Mouse (Mus musculus): ENCODE measurements around the gene Ddx5. TPM values are rescaled to one million over a fixed set of nuclear protein-coding genes. Genes with fewer than 3 reads are reported as not detected.
"Not testable (repeated sequence)": the region's sequence is repeated elsewhere in the genome, so short reads cannot be mapped to it uniquely, and the experiment has no call there.

The Ddx5 gene
- total RNA-seq, 2 experiments from 2014 or later, result 652 to 679 TPM

DNA sequence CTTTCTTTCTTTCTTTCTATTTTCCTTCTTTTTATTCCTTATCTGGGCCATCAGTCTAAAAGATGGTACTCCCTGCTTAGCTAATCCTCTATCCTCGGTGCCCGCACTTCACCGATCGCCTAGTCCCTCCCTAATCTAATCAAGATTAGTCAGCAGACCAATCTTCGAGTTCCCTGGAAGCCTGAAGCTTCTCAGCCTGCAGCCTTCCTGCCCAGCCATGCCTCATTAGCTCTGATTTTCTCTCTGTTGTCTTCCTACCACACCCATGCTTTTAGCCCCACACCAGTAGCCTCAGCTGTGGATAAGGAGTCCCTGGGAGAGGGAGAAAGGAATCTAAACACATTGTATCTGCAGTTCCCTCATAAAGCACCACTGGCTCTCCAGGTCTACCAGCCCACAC lies 33.4 kb downstream of the Ddx5 start:
- Histone ChIP-seq H3K4me3 (no peak overlapping the region), H3K27ac (no peak overlapping the region)
- intact Hi-C loops (cut with DNase I), result no loop called here
- TF ChIP-seq CTCF (IDR thresholded peaks at IDR 0.05), result no peak
- no peak for DNase-seq (ENCODE audit: extremely low spot score in 1 of 2, low spot score in 2 of 2)

DNA sequence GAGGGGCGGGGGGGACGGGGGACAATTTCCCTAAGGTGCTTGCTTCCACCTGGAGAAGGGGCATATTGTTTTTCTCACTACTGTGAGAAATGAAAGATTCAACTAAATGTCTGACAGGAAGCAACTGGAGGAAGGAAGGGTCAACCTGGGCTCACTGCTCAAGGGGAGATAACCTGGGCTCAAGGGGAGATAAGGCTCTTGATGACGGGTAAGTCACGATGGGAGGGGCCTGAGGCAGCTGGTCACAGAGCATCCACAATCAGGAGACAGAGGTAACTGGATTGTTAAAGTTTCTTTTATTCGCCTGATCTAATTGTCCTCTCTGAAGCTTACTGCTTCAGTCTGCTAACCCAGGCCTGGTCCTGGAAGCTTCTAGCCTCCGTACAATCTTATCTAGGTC lies 35.7 kb downstream of the Ddx5 start:
- Histone ChIP-seq H3K27ac (no peak overlapping the region), H3K4me3 (no peak overlapping the region)
- DNase-seq (ENCODE audit: extremely low spot score in 1 of 2, low spot score in 2 of 2), result no peak
- intact Hi-C loops (cut with DNase I), result no loop called here
- TF ChIP-seq CTCF (IDR thresholded peaks at IDR 0.05), result no peak

DNA sequence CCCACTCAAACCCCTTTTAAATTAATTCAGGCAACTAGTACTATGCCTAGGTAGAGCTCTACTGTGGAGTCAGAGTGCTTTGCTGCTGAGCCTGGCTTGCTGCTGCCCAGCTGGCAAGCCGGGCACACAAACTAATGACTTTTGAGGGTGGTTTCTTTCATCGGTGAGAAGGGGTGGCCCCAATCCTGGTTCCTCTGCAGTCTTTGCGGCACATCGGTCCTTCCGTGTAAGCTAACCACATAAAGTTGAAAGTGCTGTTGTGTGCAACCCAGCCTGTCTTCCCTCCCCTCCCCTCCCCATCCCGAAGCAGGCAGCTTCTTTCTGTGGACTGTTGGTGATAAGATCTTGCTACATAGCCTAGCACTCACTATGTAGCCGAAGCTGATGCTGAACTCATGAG lies 36.9 kb downstream of the Ddx5 start:
- TF ChIP-seq CTCF (IDR thresholded peaks at IDR 0.05), result no peak
- intact Hi-C loops (cut with DNase I), result no loop called here
- Histone ChIP-seq H3K4me3 (no peak overlapping the region), H3K27ac (no peak overlapping the region)
- no peak for DNase-seq (ENCODE audit: extremely low spot score in 1 of 2, low spot score in 2 of 2)

DNA sequence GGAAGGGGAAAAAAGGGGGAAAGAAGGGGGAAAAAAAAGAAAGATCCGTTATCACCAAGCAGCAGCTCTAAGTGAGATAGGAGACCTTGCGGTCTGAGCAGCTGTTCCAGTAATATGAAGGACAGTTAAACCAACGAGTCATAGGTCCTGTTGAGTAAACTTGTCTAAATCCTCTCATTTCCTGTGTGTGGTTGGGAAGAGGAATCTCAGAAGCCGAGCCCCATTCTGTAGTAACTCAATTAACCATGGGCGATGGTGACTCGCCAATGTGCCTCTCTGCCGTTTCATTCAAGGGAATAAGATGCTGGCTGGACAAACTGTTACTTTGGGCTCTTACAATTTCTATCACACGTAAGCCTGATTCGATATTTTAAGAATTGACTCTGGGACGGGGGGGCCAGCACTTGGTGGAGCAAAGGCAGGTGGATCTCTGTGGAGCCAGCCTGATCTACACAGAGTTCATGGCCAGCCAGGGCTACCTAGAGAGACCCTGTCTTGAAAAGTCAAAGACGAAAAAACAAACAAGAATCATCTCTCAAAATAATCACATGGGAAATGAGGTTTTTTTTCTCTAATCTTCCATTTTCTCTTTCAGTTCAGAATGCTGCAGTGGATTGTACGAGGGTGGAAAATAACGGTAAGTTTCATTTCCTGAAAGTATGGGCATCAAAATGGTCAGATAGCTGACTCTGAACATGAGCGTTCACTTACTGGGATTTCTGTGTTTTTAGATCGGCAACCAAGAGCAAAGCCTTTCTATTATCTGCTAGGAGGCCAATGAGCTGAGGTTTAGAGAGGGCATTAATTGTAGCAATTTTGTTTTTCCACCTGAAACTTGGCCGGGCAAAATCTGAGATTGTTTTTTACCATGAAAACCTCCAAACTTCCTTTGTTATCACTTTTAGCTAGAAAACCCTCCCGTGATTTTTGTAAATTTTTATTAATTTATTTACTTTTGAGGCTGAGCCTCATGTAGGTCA lies 37.7 kb downstream of the Ddx5 start, which contains the start of gene Milr1:
Gene Milr1 (plus strand): TSS at position 188 of the 980 bp plus-strand sequence.
- Histone ChIP-seq H3K27ac (no peak within 1 kb of the TSS), H3K4me3 (no peak within 1 kb of the TSS)
- TF ChIP-seq CTCF (IDR thresholded peaks at IDR 0.05), result no peak
- no peak for DNase-seq (ENCODE audit: extremely low spot score in 1 of 2, low spot score in 2 of 2)
- intact Hi-C loops (cut with DNase I), result no loop called here

DNA sequence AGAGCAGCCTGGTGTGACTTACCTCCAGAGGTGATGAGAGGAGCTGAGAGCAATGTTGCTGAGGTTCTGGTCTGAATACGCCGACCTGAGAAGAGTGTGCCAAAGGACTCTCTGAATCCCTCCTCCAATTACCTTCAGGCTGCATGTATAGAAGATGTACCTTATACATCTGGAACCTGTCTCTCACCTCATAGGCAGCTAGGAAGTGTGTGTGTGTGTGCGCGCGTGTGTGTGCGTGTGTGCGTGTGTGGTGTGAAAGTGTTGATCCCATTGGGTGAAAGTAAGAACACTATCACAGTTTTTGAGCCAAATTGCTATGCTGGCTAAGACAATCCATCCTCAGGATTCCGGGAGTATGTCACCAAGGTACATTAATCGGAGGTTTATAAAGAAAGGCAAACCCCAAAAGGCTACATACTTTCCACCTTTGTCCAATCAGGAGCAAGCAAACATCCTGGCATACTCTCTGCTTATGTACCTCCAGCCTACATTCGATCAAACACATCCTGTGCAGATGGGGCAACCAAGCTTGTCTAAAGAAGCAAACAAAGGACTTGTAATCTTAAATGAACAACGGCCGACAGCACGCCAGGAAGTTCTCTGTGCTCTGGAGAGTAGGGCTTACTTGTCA lies 38.7 kb downstream of the Ddx5 start, which contains the start of gene Pecam1:
Gene Pecam1 (minus strand): TSS at position 508 of the 631 bp plus-strand sequence.
- Histone ChIP-seq H3K4me3 (no peak within 1 kb of the TSS), H3K27ac (no peak within 1 kb of the TSS)
- DNase-seq (ENCODE audit: extremely low spot score in 1 of 2, low spot score in 2 of 2), result no peak
- TF ChIP-seq CTCF (IDR thresholded peaks at IDR 0.05), result no peak
- intact Hi-C loops (cut with DNase I), result no loop called here

DNA sequence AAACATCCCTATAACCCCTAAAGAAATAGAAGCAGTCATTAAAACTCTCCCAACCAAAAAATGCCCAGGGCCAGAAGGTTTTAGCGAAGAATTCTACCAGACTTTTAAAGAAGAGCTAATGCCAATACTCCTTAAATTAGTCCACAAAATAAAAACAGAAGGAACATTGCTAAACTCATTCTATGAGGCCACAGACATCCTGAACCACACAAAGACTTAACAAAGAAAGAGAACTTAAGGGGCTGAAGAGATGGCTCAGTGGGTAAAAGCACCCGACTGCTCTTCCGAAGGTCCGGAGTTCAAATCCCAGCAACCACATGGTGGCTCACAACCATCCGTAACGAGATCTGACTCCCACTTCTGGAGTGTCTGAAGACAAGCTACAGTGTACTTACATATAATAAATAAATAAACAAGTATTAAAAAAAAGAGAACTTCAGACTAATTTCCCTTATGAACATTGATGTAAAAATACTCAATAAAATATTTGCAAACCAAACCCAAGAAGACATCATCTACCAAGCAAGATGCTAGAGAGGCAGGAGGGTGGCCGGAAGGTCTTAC lies 39.3 kb downstream of the Ddx5 start:
- DNase-seq (ENCODE audit: extremely low spot score in 1 of 2, low spot score in 2 of 2); H3K4me3 ChIP-seq; H3K27ac ChIP-seq: not testable (repeated sequence)
- intact Hi-C loops (cut with DNase I), result loop anchor here (10.0 kb wide), 2 partner anchors 245 to 335 kb away; no protein-coding TSS in a partner anchor

DNA sequence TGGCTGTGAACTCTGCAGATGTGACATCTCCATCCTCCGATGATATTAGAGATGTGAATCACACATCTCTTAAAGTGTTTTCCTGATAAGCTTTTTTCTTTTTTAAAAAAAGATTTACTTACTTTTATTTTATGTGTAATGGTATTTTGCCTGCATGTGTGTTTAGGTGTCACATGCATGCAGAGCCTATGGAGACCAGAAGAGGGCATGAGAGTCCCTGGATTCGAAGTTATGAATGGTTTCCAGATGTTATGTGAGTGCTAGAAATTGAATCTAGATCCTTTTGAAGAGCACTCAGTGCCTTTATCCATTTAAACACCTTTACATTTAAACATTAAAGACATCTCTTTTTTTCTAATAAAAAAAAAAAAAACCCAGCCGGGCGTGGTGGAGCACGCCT lies 44.0 kb downstream of the Ddx5 start:
- Histone ChIP-seq H3K4me3 (no peak overlapping the region), H3K27ac (no peak overlapping the region)
- intact Hi-C loops (cut with DNase I), result loop anchor here (10.0 kb wide), 2 partner anchors 240 to 330 kb away; no protein-coding TSS in a partner anchor
- no peak for DNase-seq (ENCODE audit: extremely low spot score in 1 of 2, low spot score in 2 of 2)
- TF ChIP-seq CTCF (IDR thresholded peaks at IDR 0.05), result peak; percentile 24

DNA sequence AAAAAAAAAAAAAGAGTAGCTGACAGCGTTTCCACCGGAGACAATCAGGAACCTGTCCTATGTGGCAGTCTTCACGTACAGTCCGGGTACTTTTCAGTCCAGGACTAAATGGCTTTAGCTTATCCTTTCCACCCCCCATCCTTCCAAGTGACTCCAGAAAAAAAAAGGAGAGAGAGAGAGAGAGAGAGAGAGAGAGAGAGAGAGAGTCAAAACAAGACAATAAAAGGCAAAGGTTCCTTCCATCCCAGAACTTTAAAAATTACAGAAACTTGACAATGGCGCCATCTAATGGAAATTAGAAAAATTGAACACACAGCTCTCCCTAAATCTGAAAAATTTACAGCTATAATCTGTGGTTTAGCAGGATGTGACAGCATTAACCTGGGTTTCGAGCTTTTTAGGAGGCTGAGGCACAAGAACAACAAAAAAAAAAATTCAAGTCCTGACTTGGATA lies 46.6 kb downstream of the Ddx5 start:
- DNase-seq (ENCODE audit: extremely low spot score in 1 of 2, low spot score in 2 of 2), result no peak
- Histone ChIP-seq H3K4me3 (no peak overlapping the region), H3K27ac (no peak overlapping the region)
- intact Hi-C loops (cut with DNase I), result loop anchor here (1.0 to 10.0 kb wide), 3 partner anchors 94 to 328 kb away; no protein-coding TSS in a partner anchor
- TF ChIP-seq CTCF (IDR thresholded peaks at IDR 0.05), result peak; percentile 70

DNA sequence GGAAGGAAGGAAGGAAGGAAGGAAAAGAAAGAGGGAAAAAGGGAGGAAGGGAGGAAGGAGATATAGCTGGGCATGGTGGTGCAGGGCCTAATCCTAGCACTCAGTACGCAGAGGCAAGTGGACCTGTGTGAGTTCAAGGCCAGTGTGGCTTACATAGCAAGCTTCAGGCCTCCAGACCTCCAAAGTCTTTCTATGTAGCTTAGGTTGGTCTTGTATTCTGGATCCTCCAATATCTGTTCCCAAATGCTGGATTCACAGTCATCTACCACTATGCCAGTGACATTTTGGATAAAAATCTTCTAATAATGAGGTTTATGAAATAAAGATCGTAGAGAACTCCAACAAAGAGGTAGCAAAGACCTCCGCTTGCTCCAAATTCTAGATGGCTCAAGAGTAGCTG lies 47.2 kb downstream of the Ddx5 start:
- Histone ChIP-seq H3K4me3 (no peak overlapping the region), H3K27ac (no peak overlapping the region)
- intact Hi-C loops (cut with DNase I), result loop anchor here (1.0 to 10.0 kb wide), 3 partner anchors 94 to 327 kb away; no protein-coding TSS in a partner anchor
- no peak for DNase-seq (ENCODE audit: extremely low spot score in 1 of 2, low spot score in 2 of 2)
- TF ChIP-seq CTCF (IDR thresholded peaks at IDR 0.05), result no peak

DNA sequence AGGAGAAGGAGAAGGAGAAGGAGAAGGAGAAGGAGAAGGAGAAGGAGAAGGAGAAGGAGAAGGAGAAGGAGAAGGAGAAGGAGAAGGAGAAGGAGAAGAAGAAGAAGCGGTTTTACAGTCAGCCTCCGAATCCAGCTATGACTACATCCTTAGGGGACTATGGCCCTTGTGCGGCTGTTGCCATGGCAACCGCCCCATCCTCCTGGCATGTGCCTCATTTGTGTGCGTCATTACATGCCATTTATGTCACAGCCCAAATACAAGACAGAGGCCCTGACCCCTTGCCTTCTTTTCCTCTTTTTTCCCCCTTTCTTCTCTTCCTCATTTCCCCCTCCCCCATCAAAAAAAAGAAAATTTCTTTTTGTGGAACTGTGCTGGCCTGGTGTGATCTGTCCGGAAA lies 47.8 kb downstream of the Ddx5 start:
- no peak overlapping the region for H3K4me3 ChIP-seq
- intact Hi-C loops (cut with DNase I), result loop anchor here (10.0 kb wide), 2 partner anchors 236 to 326 kb away; no protein-coding TSS in a partner anchor
- TF ChIP-seq CTCF (IDR thresholded peaks at IDR 0.05), result no peak
- H3K27ac ChIP-seq, result no peak overlapping the region
- no peak for DNase-seq (ENCODE audit: extremely low spot score in 1 of 2, low spot score in 2 of 2)

DNA sequence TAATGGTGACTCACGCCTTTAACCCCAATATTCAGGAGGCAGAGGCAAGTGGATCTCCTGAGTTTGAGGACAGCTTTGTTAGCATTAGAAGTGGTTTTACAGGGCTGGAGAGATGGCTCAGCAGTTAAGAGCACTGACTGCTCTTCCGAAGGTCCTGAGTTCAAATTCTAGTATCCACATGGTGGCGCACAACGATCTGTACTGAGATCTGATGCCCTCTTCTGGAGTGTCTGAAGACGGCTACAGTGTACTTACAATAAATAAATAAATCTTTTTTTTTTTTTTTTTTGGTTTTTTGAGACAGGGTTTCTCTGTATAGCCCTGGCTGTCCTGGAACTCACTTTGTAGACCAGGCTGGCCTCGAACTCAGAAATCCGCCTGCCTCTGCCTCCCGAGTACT lies 48.3 kb downstream of the Ddx5 start:
- intact Hi-C loops (cut with DNase I), result loop anchor here (10.0 kb wide), 2 partner anchors 236 to 326 kb away; no protein-coding TSS in a partner anchor
- not testable (repeated sequence) for H3K27ac ChIP-seq; DNase-seq (ENCODE audit: extremely low spot score in 1 of 2, low spot score in 2 of 2); H3K4me3 ChIP-seq

DNA sequence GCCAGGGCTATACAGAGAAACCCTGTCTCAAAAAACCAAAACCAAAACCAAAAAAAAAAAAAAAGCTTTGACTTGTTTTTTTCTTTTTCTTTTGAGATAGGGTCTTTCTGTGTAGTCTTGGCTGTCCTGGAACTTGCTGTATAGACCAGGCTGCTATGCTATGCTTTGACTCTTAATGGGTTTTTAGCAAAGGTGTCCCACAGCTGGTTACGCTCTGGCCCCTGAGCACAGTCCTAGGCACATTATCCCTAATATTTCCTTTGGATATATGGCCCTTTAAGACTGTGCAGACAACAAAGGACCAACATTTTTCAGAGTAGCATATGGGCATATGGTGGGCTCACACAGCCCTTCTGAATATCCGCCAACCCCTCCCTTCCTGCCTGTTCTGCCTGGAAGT lies 49.9 kb downstream of the Ddx5 start:
- intact Hi-C loops (cut with DNase I), result no loop called here
- TF ChIP-seq CTCF (IDR thresholded peaks at IDR 0.05), result no peak
- H3K4me3 ChIP-seq, result no peak overlapping the region
- no peak for DNase-seq (ENCODE audit: extremely low spot score in 1 of 2, low spot score in 2 of 2)
- no peak overlapping the region for H3K27ac ChIP-seq

All from left cerebral cortex, adult 2 months (tissue).